Mouse (Mus musculus) Patski (cell line): ENCODE measurements around the gene Klhl1. TPM values are rescaled to one million over a fixed set of nuclear protein-coding genes. Genes with fewer than 3 reads are reported as not detected.
"Not testable (repeated sequence)": the region's sequence is repeated elsewhere in the genome, so short reads cannot be mapped to it uniquely, and the experiment has no call there.

Experiments
- ATAC-seq: fragments of 100-300 bp; one replicate; pipeline ENCODE4 v1.8.0; 2021
- CTCF ChIA-PET: fragments of 350-600 bp; sonication (Branson Sonifier 250); formaldehyde crosslinking; loops from one replicate; lab custom pipeline; 2022; ENCODE audit warnings: inconsistent platforms; lab: Charles Lee
- POLR2A ChIA-PET: fragments of 350-600 bp; sonication (Branson Sonifier 250); formaldehyde crosslinking; loops from one replicate; lab custom pipeline; 2022; ENCODE audit warnings: antibody characterized with exemption, inconsistent platforms; lab: Charles Lee
- DNase-seq: peaks from one replicate; pipeline ENCODE4 v3.0.0-alpha.2; 2011; ENCODE audit warnings: low read depth, low spot score
- H3K27me3 ChIP-seq: fragments of 371-371 bp; one replicate; pipeline ENCODE4 v1.5.1; 2021
- CTCF ChIP-seq: fragments of 100-300 bp; IDR thresholded peaks from one replicate; pipeline ENCODE4 v1.5.1; 2021
- in situ Hi-C: fragments of 300-500 bp; cut with MboI; formaldehyde crosslinking; loops from 3 replicates; pipeline ENCODE4 v1.11.1; 2018; ENCODE audit warnings: low pct_unique_long_range_greater_than_20kb, mixed read lengths
- polyA plus RNA-seq: library from polyadenylated mRNA; unstranded; gene quantifications from one replicate; pipeline ENCODE4 v1.2.3, GENCODE M21; 2021

Klhl1 gene
- polyA plus RNA-seq, 1 experiment from 2014 or later, result not detected

GRCm38 (mm10) chr14:96331069-96331468, 187.8 kb downstream of the Klhl1 start:
- TF ChIP-seq CTCF, result no peak
- ChIA-PET POLR2A (no interaction called here), CTCF (no interaction called here)
- DNase-seq, result no peak
- H3K27me3 ChIP-seq, result no peaks in the 10 kb centered on the region
- in situ Hi-C loops, result no loop called here
- ATAC-seq, result no peak

- TF ChIP-seq CTCF, result no peak
- POLR2A ChIA-PET, result no interaction called here
These were observed 301.0 kb downstream of the Klhl1 start for GRCm38 (mm10) chr14:96217805-96218441.

GRCm38 (mm10) chr14:96194795-96195194, 324.1 kb downstream of the Klhl1 start:
- H3K27me3 ChIP-seq, DNase-seq, in situ Hi-C loops, CTCF ChIA-PET, POLR2A ChIA-PET, ATAC-seq: not testable (repeated sequence)

More at GRCm38 (mm10) chr14:96217805-96218441, 301.0 kb downstream of the Klhl1 start:
- CTCF ChIA-PET, result no interaction called here
- DNase-seq, result no peak
- in situ Hi-C loops, result no loop called here
- no peaks in the 10 kb centered on the region for H3K27me3 ChIP-seq
- ATAC-seq, result no peak

GRCm38 (mm10) chr14:96174546-96174945, 344.4 kb downstream of the Klhl1 start:
- ChIA-PET POLR2A (no interaction called here), CTCF (no interaction called here)
- DNase-seq, result no peak
- no peak for ATAC-seq
- in situ Hi-C loops, result no loop called here
- TF ChIP-seq CTCF, result no peak
- H3K27me3 ChIP-seq, result no peaks in the 10 kb centered on the region

- in situ Hi-C loops, result no loop called here
These were observed 375.8 kb downstream of the Klhl1 start for GRCm38 (mm10) chr14:96143137-96143536.

GRCm38 (mm10) chr14:96140246-96140645, 378.7 kb downstream of the Klhl1 start:
- TF ChIP-seq CTCF, result no peak
- DNase-seq, result no peak
- no peak for ATAC-seq
- CTCF ChIA-PET, result no interaction called here
- in situ Hi-C loops, result no loop called here
- no peaks in the 10 kb centered on the region for H3K27me3 ChIP-seq
- POLR2A ChIA-PET, result no interaction called here

More at GRCm38 (mm10) chr14:96143137-96143536, 375.8 kb downstream of the Klhl1 start:
- no peaks in the 10 kb centered on the region for H3K27me3 ChIP-seq
- no peak for ATAC-seq
- no peak for DNase-seq
- ChIA-PET CTCF (interaction anchor here (0.9 kb wide), 1 partner anchor 13 kb away, joined by 3 read pairs; no protein-coding TSS in a partner anchor), POLR2A (no interaction called here)
- no peak for TF ChIP-seq CTCF

GRCm38 (mm10) chr14:96107396-96107795, 411.5 kb downstream of the Klhl1 start:
- no peak for DNase-seq
- no peak for ATAC-seq
- no peaks in the 10 kb centered on the region for H3K27me3 ChIP-seq
- ChIA-PET POLR2A (no interaction called here), CTCF (no interaction called here)
- TF ChIP-seq CTCF, result no peak
- in situ Hi-C loops, result no loop called here

GRCm38 (mm10) chr14:96081681-96082207, 437.2 kb downstream of the Klhl1 start:
- no peak for DNase-seq
- ChIA-PET CTCF (no interaction called here), POLR2A (no interaction called here)
- in situ Hi-C loops, result no loop called here
- TF ChIP-seq CTCF, result no peak
- no peaks in the 10 kb centered on the region for H3K27me3 ChIP-seq
- no peak for ATAC-seq

- DNase-seq, result no peak
- H3K27me3 ChIP-seq, result no peaks in the 10 kb centered on the region
- ChIA-PET POLR2A (no interaction called here), CTCF (no interaction called here)
- TF ChIP-seq CTCF, result no peak
- in situ Hi-C loops, result no loop called here
- no peak for ATAC-seq
These were observed 453.0 kb downstream of the Klhl1 start for GRCm38 (mm10) chr14:96065884-96066283.
